Mouse (Mus musculus) erythroblast, embryonic 14.5 days (primary cell): Measurements from ENCODE around the gene Ints13.

ENCODE experiments used
- GATA1 ChIP-seq: IDR thresholded peaks from 2 replicates; pipeline ENCODE4 v1.6.1; 2012; ENCODE audit warnings: low read length, inconsistent platforms, mixed read lengths
- TAL1 ChIP-seq: IDR thresholded peaks from 3 replicates; pipeline ENCODE4 v1.6.1; 2012; ENCODE audit warnings: low read length, inconsistent platforms, mixed read lengths

- TF ChIP-seq GATA1, result no peak
- no peak for TF ChIP-seq TAL1
Observed at GRCm38 (mm10) chr6:146527537-146527936, 50.1 kb downstream of the Ints13 start.
